Mouse (Mus musculus): ENCODE data around the gene Cmip.

Gene Cmip

GRCm38 (mm10) chr8:117299204-117299603, 42.3 kb downstream of the Cmip start:
- no peak for DNase-seq (ENCODE audit: low read depth, low spot score)
- H3K27me3 ChIP-seq (ENCODE audit: control insufficient read depth, insufficient read depth, low read length, poor library complexity, severe bottlenecking): no peaks in the 10 kb centered on the region
- no peaks in the 10 kb centered on the region for H3K36me3 ChIP-seq (ENCODE audit: control insufficient read depth, insufficient read depth, low read length, poor library complexity, severe bottlenecking)

DNA sequence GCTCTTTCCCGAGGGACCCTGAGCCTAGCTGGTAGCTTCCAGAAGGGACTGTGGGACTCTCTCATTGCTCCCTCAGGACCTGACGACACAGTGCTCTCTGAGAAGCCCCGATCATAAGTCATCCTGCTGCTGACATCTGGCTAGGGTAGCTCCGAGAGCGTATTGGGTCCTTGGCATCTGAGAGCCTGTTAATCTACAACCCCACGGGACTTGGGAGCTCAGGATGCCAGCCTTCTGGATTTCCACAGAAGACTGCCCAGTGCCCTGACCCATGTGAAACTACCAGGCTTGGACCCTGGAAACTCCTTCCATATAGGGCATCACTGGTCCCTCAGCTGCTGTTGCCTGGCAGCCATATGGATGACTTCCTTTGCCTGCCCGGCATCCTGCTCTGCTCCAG, 43.3 kb downstream of the Cmip start:
- DNase-seq (ENCODE audit: low read depth, low spot score): no peak

GRCm38 (mm10) chr8:117301457-117302041, 44.7 kb downstream of the Cmip start:
- Histone ChIP-seq H3K36me3 (ENCODE audit: control insufficient read depth, insufficient read depth, low read length, poor library complexity, severe bottlenecking) (no peaks in the 10 kb centered on the region), H3K27me3 (ENCODE audit: control insufficient read depth, insufficient read depth, low read length, poor library complexity, severe bottlenecking) (no peaks in the 10 kb centered on the region)
- DNase-seq (ENCODE audit: low read depth, low spot score): no peak

More for the DNA sequence above, 43.3 kb downstream of the Cmip start:
- Histone ChIP-seq H3K27me3 (ENCODE audit: control insufficient read depth, insufficient read depth, low read length, poor library complexity, severe bottlenecking) (no peaks in the 10 kb centered on the region), H3K36me3 (ENCODE audit: control insufficient read depth, insufficient read depth, low read length, poor library complexity, severe bottlenecking) (no peaks in the 10 kb centered on the region)

- DNase-seq (ENCODE audit: low read depth, low spot score): no peak
- no peaks in the 10 kb centered on the region for H3K27me3 ChIP-seq (ENCODE audit: control insufficient read depth, insufficient read depth, low read length, poor library complexity, severe bottlenecking)
- H3K36me3 ChIP-seq (ENCODE audit: control insufficient read depth, insufficient read depth, low read length, poor library complexity, severe bottlenecking): no peaks in the 10 kb centered on the region
Observed at GRCm38 (mm10) chr8:117302072-117302471, 45.2 kb downstream of the Cmip start.

- H3K36me3 ChIP-seq (ENCODE audit: control insufficient read depth, insufficient read depth, low read length, poor library complexity, severe bottlenecking): no peaks in the 10 kb centered on the region
- no peaks in the 10 kb centered on the region for H3K27me3 ChIP-seq (ENCODE audit: control insufficient read depth, insufficient read depth, low read length, poor library complexity, severe bottlenecking)
- DNase-seq (ENCODE audit: low read depth, low spot score): peak; percentile 82
Observed at GRCm38 (mm10) chr8:117303666-117304065, 46.8 kb downstream of the Cmip start.

GRCm38 (mm10) chr8:117305405-117305804, 48.5 kb downstream of the Cmip start:
- no peaks in the 10 kb centered on the region for H3K27me3 ChIP-seq (ENCODE audit: control insufficient read depth, insufficient read depth, low read length, poor library complexity, severe bottlenecking)
- H3K36me3 ChIP-seq (ENCODE audit: control insufficient read depth, insufficient read depth, low read length, poor library complexity, severe bottlenecking): no peaks in the 10 kb centered on the region
- peak; percentile 42 for DNase-seq (ENCODE audit: low read depth, low spot score)

GRCm38 (mm10) chr8:117306756-117307155, 49.9 kb downstream of the Cmip start:
- H3K36me3 ChIP-seq (ENCODE audit: control insufficient read depth, insufficient read depth, low read length, poor library complexity, severe bottlenecking): no peaks in the 10 kb centered on the region; the same call in 1 of the 2 replicates
- no peaks in the 10 kb centered on the region for H3K27me3 ChIP-seq (ENCODE audit: control insufficient read depth, insufficient read depth, low read length, poor library complexity, severe bottlenecking)
- DNase-seq (ENCODE audit: low read depth, low spot score): peak; percentile 81

DNA sequence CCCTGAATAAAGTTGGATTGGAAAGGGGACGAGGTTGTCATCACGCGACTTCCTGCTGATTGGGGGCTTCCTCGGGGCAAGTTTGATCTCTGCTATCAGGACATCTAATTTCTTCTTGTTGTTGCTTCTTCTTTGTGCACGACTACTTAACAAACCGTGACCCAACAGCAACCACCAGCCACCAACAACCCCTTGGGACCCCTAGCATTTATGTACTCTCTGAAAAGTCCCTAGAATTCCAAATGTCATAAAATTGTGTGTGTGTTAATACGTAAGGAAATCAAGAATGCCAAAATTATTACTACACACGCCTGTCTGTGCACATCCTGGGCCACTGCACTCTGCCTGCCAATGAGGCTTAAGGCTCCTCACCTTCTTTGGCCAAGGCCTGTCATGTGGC, 50.4 kb downstream of the Cmip start:
- H3K36me3 ChIP-seq (ENCODE audit: control insufficient read depth, insufficient read depth, low read length, poor library complexity, severe bottlenecking): peaks cover 2% of the 10 kb centered on the region; the same call in 1 of the 2 replicates
- peak; percentile 70 for DNase-seq (ENCODE audit: low read depth, low spot score)
- H3K27me3 ChIP-seq (ENCODE audit: control insufficient read depth, insufficient read depth, low read length, poor library complexity, severe bottlenecking): no peaks in the 10 kb centered on the region

GRCm38 (mm10) chr8:117308303-117309095, 51.6 kb downstream of the Cmip start:
- peak; percentile 63 for DNase-seq (ENCODE audit: low read depth, low spot score)
- Histone ChIP-seq H3K27me3 (ENCODE audit: control insufficient read depth, insufficient read depth, low read length, poor library complexity, severe bottlenecking) (no peaks in the 10 kb centered on the region), H3K36me3 (ENCODE audit: control insufficient read depth, insufficient read depth, low read length, poor library complexity, severe bottlenecking) (peaks cover 2% of the 10 kb centered on the region; the same call in 1 of the 2 replicates)

DNA sequence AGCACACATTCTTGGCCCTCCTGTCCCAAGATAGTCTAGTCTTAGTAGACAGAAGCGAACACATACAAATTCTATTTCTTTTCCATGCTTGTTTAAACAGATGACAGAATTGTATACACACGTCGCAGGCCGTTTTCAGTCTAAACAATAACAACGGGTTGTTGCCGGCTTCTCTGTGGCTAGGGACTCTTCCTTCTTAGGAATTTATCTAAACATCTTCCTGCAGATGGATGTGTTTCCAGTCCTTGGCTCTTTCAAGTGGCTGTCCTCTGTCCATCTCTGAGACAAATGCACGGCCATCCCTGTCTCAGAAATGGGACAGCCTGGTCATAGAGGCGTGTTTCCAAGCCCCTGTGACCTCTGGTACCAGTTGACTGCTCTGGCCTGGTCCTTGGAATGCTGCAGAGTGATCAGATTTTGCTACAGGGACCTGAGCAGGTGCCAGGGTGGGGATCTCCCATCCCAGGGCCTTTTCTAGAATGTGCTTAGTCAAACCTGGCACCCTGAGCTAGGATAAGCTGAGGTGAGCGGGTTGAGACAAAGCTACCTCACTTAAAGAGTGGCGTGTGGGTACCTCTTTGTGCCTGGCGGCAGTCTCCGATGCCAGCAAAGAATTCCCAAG, 52.9 kb downstream of the Cmip start:
- H3K36me3 ChIP-seq (ENCODE audit: control insufficient read depth, insufficient read depth, low read length, poor library complexity, severe bottlenecking): peaks cover 2% of the 10 kb centered on the region; the same call in 1 of the 2 replicates
- no peaks in the 10 kb centered on the region for H3K27me3 ChIP-seq (ENCODE audit: control insufficient read depth, insufficient read depth, low read length, poor library complexity, severe bottlenecking)
- no peak for DNase-seq (ENCODE audit: low read depth, low spot score)

DNA sequence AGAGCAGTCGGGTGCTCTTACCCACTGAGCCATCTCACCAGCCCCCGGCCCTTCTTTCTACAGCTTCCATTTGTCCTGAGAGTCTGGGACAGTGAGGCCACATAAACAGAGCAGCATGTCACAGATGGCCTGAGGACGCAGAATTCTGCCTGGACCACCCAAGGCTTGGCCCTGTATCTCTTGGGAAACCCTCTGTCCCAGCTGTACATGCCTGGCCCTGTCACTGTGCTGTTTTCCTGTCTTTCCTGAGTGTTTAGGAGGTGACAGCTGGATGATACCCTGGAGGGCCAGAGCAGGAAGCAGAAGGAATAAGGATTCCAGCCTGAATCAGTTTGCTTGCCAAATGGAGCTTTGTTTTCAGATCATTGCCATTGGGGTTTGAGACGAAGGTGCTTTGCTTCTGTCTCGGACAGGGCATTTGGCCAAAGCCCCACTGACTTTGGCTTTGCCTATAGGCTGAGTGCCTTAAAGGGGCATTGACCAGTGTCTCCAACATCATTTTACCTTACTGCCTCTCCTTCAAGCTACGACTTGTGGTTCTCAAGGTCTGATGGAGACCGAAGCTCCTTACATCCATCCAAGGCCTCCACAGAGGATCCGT, 54.2 kb downstream of the Cmip start:
- no peak for DNase-seq (ENCODE audit: low read depth, low spot score)
- Histone ChIP-seq H3K27me3 (ENCODE audit: control insufficient read depth, insufficient read depth, low read length, poor library complexity, severe bottlenecking) (no peaks in the 10 kb centered on the region), H3K36me3 (ENCODE audit: control insufficient read depth, insufficient read depth, low read length, poor library complexity, severe bottlenecking) (peaks cover 2% of the 10 kb centered on the region; the same call in 1 of the 2 replicates)

GRCm38 (mm10) chr8:117314308-117314953, 57.6 kb downstream of the Cmip start:
- H3K27me3 ChIP-seq (ENCODE audit: control insufficient read depth, insufficient read depth, low read length, poor library complexity, severe bottlenecking): no peaks in the 10 kb centered on the region
- H3K36me3 ChIP-seq (ENCODE audit: control insufficient read depth, insufficient read depth, low read length, poor library complexity, severe bottlenecking): peaks cover 2% of the 10 kb centered on the region; the same call in 1 of the 2 replicates
- no peak for DNase-seq (ENCODE audit: low read depth, low spot score)

- Histone ChIP-seq H3K27me3 (ENCODE audit: control insufficient read depth, insufficient read depth, low read length, poor library complexity, severe bottlenecking) (no peaks in the 10 kb centered on the region), H3K36me3 (ENCODE audit: control insufficient read depth, insufficient read depth, low read length, poor library complexity, severe bottlenecking) (peaks cover 2% of the 10 kb centered on the region; the same call in 1 of the 2 replicates)
- DNase-seq (ENCODE audit: low read depth, low spot score): no peak
Observed at GRCm38 (mm10) chr8:117315727-117316126, 58.9 kb downstream of the Cmip start.

DNA sequence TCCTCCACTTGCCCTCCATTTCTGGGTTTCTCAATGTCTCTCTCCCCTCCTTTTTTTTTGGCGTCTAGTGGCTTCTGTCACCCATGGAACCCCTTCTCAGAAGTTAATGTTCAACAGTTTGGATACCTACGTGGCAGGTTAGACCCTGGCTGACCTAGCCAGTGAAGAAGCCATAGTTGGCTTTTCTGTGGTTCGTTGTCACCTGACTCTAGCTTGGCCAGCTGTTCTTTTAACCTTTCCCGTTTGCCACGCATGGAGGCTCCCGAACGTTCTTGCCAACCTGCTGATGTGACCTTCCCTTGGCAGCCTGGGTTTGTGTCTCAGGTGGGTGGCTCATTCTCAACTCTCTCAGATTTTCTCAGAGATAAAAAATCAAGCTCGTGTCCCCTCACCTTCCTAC, 60.6 kb downstream of the Cmip start:
- H3K27me3 ChIP-seq (ENCODE audit: control insufficient read depth, insufficient read depth, low read length, poor library complexity, severe bottlenecking): no peaks in the 10 kb centered on the region
- no peak for DNase-seq (ENCODE audit: low read depth, low spot score)
- no peaks in the 10 kb centered on the region for H3K36me3 ChIP-seq (ENCODE audit: control insufficient read depth, insufficient read depth, low read length, poor library complexity, severe bottlenecking)

Measured in splenic B cell, adult 2 months (primary cell).